Mouse (Mus musculus) cortical plate, adult 2 months (tissue): ENCODE results near the gene Cdh23.

Source experiments
- CTCF ChIP-seq: fragments of 200-500 bp; IDR thresholded peaks from 2 replicates; pipeline ENCODE4 v1.5.1; 2011; ENCODE audit warnings: mild to moderate bottlenecking, control low read depth, low read length; ENCODE audit not compliant: insufficient read depth; ENCODE audit errors: extremely low read depth
- POLR2A ChIP-seq: fragments of 200-500 bp; IDR thresholded peaks from 2 replicates; pipeline ENCODE4 v1.6.1; 2011; ENCODE audit warnings: mild to moderate bottlenecking, low read length, control low read depth; ENCODE audit not compliant: insufficient read depth; ENCODE audit errors: extremely low read depth

DNA sequence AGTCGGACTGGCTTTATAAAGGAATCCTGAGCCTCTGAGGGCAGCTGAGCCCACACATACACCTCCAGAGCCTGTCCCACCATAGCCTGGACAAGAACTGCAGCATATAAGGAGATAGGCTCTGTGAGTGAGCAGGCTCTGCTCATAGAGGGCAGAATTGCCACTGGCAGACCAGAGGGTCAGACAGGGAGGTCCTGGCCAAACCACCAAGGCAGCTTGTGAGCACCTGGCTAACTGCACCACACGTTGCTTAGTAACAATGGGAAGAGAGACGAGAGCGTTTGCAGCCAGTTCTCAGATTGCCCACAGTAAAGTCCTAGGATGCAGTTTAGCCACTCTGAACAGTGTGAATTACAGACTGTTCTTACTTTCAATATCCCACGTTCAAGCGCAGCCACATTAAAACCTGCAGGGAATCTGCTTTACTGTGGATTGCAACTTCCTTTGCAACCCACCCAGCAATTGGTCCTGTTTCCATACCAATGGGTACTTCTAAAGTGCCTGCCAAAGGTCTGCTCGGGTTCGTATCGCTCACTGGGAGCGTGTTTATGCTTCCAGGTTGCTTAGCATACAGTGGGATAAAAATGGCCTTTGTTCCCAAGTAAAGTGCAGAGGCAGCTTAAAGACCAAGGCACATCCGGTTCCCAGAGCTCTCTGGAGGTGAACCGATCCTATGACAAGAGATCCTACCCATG lies 334.5 kb downstream of the Cdh23 start:
- TF ChIP-seq CTCF: no peak
- no peak for TF ChIP-seq POLR2A
